Mouse (Mus musculus): ENCODE measurements around the gene Ugcg.

Gene Ugcg

GRCm38 (mm10) chr4:59188802-59189545, at the start of gene Ugcg:
Gene Ugcg (plus strand): TSS chr4:59189257.
- DNase-seq: peak; percentile 83

- no peak for DNase-seq
Observed at GRCm38 (mm10) chr4:59149043-59149442, 40.0 kb upstream of the Ugcg start.

GRCm38 (mm10) chr4:59150907-59151306, 38.1 kb upstream of the Ugcg start:
- DNase-seq: no peak

GRCm38 (mm10) chr4:59151953-59152352, 37.1 kb upstream of the Ugcg start:
- no peak for DNase-seq

GRCm38 (mm10) chr4:59156897-59157592, 32.0 kb upstream of the Ugcg start:
- DNase-seq: no peak

GRCm38 (mm10) chr4:59157654-59158053, 31.4 kb upstream of the Ugcg start:
- DNase-seq: no peak

DNA sequence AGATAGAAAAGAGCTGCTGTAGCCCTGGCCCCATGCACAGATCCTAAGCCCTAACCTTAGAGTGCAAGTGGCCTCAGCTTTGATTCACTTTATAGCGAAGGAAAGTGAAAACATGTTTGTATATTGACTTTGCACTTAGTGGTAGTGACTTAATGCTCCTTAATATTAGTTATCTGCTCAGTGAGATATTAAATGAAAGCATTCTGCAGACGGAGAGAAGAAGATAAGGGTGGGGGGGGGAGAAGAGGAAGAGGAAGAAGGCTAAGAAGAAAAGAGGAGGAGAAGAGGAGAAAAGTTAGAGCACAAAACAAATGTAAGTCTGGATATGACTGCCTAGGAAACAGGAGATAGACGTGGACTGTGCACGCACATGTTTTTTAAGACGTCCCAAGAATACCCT, 28.8 kb upstream of the Ugcg start:
- no peak for DNase-seq

GRCm38 (mm10) chr4:59160959-59161670, 27.9 kb upstream of the Ugcg start:
- no peak for DNase-seq

DNA sequence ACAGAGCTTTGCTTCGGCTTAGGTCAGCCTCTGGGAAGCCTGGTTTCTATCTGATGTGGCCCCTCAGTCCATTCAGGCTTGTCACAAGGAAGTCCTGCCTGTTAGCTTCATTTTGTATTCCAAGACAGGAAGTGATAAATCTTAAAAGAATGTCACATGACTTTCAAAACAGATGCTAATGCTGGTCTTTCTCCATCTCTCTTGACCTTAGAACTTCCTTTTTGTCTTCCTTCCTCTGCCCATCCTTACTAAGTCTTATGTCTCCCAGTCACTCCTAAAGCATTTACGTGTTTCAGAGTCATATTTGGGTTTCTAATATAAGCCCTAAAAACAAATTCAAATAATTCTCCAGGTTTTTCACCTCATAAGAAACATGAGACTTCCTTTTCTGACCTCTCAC, 25.0 kb upstream of the Ugcg start:
- DNase-seq: no peak

DNA sequence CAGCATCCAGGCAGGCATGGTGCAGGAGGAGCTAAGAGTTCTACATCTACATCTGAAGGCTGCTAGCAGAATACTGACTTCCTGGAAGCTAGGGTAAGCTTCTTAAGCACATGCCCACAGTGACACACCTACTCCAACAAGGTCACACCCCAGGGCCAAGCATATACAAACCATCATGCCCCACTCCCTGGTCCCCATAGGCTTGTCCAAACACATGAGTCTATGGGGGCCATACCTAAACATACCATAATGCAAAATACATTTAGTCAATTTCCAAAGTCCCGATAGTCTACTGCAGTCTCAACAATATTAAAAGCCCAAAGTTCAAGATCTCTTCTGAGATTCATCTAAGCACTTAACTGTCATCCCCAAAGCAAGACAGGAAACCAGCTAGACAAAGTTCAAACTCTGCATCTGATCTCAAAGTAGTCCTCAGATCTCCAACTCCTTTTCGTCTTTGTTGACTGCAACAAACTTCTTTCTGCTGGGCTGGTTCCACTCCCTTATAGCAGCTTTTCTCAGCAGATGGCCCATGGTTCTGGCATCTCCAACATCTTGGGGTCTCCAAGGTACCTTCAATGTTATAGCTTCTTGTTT, 21.7 kb upstream of the Ugcg start:
- DNase-seq: no peak

DNA sequence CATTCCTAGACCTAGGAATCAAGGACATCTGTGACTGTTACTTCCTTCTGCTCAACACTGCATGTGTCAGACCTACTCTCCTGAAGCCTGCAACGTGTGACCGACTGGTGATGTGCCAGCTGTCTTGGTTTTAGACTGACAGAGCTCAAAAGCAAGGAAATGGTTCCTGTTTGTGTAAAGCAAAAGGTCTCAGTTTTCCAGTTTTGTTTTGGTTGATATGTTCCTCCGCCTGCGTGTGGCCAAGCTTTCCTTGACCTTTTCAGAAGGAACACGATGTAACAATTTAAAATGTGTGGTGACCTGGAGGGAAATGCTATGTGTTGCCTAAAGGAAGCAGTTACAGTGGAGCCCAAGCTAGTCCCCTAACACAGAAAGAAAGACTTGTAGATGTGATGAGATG, 19.1 kb upstream of the Ugcg start:
- DNase-seq: no peak

GRCm38 (mm10) chr4:59172616-59173015, 16.4 kb upstream of the Ugcg start:
- no peak for DNase-seq

DNA sequence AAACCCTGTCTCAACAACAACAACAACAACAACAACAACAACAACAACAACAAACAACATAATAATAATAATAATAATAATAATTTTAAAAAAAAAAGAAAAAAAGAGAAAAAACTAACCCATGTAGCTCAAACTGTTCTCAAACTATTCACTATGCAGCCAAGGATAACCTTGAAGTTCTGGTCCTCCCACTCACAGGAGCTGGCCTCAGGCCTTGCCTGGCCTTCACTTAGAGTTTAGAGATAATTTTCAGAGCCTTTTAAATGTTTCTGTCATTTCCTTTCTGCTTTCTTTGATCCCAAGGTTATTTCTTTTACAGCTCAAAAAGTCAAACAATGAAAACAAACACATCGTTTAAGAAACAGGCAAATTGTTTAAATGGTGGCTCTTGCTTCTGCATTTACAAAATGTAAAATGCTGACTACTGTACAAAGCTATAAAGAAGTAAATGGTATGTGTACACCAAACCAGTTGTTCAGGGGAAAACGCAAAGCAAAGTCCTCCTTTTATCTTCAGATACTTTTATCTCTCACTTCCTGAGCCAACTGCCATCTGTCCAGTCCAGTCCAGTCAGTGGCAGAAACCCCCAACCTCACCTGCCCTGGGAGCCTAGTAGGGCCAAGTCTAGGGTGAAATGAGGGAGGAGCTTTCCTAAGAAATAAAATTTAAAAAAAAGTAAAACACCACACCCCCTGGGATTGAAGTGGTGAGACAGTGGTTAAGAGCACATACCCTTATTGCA, 15.7 kb upstream of the Ugcg start:
- DNase-seq: no peak

DNA sequence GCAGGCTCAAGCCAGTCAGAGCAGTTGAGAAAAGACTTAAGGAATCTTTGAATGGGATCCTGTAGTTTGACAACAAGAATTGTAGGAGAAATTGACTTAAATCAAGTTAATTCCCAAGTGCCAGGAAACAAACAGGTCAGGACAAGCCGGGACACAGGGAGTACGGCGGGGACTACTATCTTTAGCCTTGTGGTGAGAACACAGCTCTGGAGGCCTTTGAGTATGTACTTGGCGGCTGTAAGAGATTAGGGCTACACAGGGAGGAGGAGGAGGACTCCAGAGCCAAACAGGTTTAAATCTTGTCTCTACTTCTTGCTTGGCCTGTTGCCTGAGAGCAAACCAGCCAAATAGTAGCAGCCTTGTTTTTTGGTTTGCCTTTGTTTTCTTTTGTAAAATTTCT, 14.1 kb upstream of the Ugcg start:
- no peak for DNase-seq

DNA sequence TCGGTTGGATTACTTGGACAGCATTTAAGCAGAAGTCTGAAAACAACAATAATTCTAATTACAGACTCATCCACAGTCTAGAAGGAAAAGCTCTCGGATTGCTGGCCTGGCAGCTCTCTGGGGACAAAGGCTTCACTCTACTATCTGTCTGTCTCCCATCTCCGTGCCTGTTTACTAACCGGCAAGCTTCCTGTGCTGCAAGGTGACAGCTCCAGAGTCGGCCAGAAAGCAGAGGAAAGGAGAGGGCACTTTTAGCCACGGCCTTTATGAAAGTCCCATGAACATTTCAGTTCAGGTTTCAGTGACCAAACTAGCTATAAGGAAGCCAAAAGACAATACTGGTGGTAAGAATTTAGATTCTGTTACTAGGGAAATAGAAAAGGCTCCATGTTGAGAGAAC, 13.1 kb upstream of the Ugcg start:
- DNase-seq: no peak

DNA sequence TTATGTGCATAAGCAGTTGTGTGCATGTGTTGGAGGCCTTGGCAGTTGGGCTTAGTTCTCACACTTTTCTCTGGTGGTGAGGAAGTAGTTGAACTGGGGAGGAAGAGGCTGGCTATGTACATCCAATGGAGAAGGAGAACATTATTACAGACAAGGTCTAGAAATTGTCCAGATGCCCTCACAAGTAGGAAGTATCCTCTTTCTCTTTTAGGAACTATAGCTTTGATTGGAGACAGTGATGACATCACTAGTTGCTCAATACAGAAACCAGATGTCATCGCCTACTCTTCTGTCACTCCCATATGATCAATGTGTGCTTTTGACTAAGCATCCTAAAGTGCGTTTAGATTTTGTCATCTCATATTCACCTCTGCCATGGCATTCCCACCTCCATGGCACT, 11.5 kb upstream of the Ugcg start:
- no peak for DNase-seq

- DNase-seq: no peak
Observed at GRCm38 (mm10) chr4:59181320-59182271, 7.5 kb upstream of the Ugcg start.

DNA sequence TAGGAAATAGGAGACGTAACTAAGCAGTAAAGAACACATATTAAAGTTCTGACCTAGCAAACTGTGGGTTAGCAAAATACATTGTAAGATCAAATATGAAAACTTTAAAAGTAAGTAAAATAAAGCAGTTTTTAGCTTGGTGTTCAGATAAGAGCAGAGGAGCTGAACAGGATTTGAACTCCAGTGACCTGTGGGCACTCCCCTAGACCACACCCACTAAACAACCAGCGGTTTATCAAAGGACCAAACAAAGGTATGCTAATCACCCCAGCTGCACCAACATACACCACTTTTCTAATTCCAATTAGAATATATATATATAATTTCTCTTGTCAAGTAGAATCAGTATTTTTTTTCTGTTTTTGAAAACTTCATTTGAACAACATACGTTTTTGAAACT, 3.4 kb upstream of the Ugcg start:
- DNase-seq: no peak

GRCm38 (mm10) chr4:59187289-59187688, 1.8 kb upstream of the Ugcg start:
- no peak for DNase-seq

GRCm38 (mm10) chr4:59188474-59188801, 619 bp upstream of the Ugcg start:
- DNase-seq: no peak

GRCm38 (mm10) chr4:59189546-59190237, 635 bp downstream of the Ugcg start:
- DNase-seq: no peak
